Mouse (Mus musculus): ENCODE measurements around the gene Limd2. TPM values are rescaled to one million over a fixed set of nuclear protein-coding genes. Genes with fewer than 3 reads are reported as not detected.

Limd2 gene
- polyA plus RNA-seq, 1 experiment from 2014 or later, result 261 TPM

GRCm38 (mm10) chr11:106191716-106192115, 31.1 kb upstream of the Limd2 start:
- Histone ChIP-seq H3K36me3 (peaks cover 4% of the 10 kb centered on the region; the same call in 1 of the 2 replicates), H3K4me1 (peaks cover 10% of the 10 kb centered on the region), H3K27ac (no peak overlapping the region), H3K9me3 (no peaks in the 10 kb centered on the region), H3K4me3 (no peak overlapping the region), H3K27me3 (ENCODE audit: insufficient read depth, poor library complexity, severe bottlenecking) (no peaks in the 10 kb centered on the region)
- 92% methylated on average over 3 of the region's 3 CpGs for WGBS
- no peak for DNase-seq (ENCODE audit: low spot score)

GRCm38 (mm10) chr11:106187326-106187725, 26.7 kb upstream of the Limd2 start:
- no peaks in the 10 kb centered on the region for H3K9me3 ChIP-seq
- H3K4me1 ChIP-seq, result peaks cover 3% of the 10 kb centered on the region
- no peaks in the 10 kb centered on the region for H3K27me3 ChIP-seq (ENCODE audit: insufficient read depth, poor library complexity, severe bottlenecking)
- H3K36me3 ChIP-seq, result peaks cover 6% of the 10 kb centered on the region; the same call in 1 of the 2 replicates
- no peak for DNase-seq (ENCODE audit: low spot score)
- WGBS, result 87% methylated on average over 4 of the region's 4 CpGs
- H3K4me3 ChIP-seq, result no peak overlapping the region
- no peak overlapping the region for H3K27ac ChIP-seq

- Histone ChIP-seq H3K27ac (no peak overlapping the region), H3K27me3 (ENCODE audit: insufficient read depth, poor library complexity, severe bottlenecking) (no peaks in the 10 kb centered on the region), H3K4me1 (peaks cover 8% of the 10 kb centered on the region; the same call in 1 of the 2 replicates), H3K9me3 (no peaks in the 10 kb centered on the region), H3K4me3 (no peak overlapping the region), H3K36me3 (peaks cover 6% of the 10 kb centered on the region; the same call in 1 of the 2 replicates)
- 85% methylated on average over 2 of the region's 2 CpGs for WGBS
- DNase-seq (ENCODE audit: low spot score), result no peak
These were observed 19.8 kb upstream of the Limd2 start for GRCm38 (mm10) chr11:106180449-106180801.

GRCm38 (mm10) chr11:106179711-106180448, 19.2 kb upstream of the Limd2 start:
- no peak for DNase-seq (ENCODE audit: low spot score)
- Histone ChIP-seq H3K9me3 (no peaks in the 10 kb centered on the region), H3K36me3 (peaks cover 6% of the 10 kb centered on the region; the same call in 1 of the 2 replicates), H3K4me1 (peaks cover 8% of the 10 kb centered on the region; the same call in 1 of the 2 replicates), H3K4me3 (no peak overlapping the region), H3K27me3 (ENCODE audit: insufficient read depth, poor library complexity, severe bottlenecking) (no peaks in the 10 kb centered on the region), H3K27ac (no peak overlapping the region)
- WGBS, result 68% methylated on average over 7 of the region's 7 CpGs

GRCm38 (mm10) chr11:106178036-106178782, 17.5 kb upstream of the Limd2 start:
- no peaks in the 10 kb centered on the region for H3K27me3 ChIP-seq (ENCODE audit: insufficient read depth, poor library complexity, severe bottlenecking)
- DNase-seq (ENCODE audit: low spot score), result no peak

GRCm38 (mm10) chr11:106176372-106176771, 15.7 kb upstream of the Limd2 start:
- no peak for DNase-seq (ENCODE audit: low spot score)
- Histone ChIP-seq H3K36me3 (peaks cover 13% of the 10 kb centered on the region; the same call in 1 of the 2 replicates), H3K9me3 (no peaks in the 10 kb centered on the region), H3K27me3 (ENCODE audit: insufficient read depth, poor library complexity, severe bottlenecking) (no peaks in the 10 kb centered on the region), H3K4me3 (no peak overlapping the region), H3K4me1 (peaks cover 8% of the 10 kb centered on the region; the same call in 1 of the 2 replicates), H3K27ac (no peak overlapping the region)
- 56% methylated on average over 5 of the region's 5 CpGs for WGBS

More at GRCm38 (mm10) chr11:106178036-106178782, 17.5 kb upstream of the Limd2 start:
- Histone ChIP-seq H3K36me3 (0 out of 2 replicates have a peak, but pooled peaks cover 5% of the 10 kb centered on the region), H3K27ac (no peak overlapping the region), H3K4me3 (no peak overlapping the region), H3K9me3 (no peaks in the 10 kb centered on the region), H3K4me1 (peaks cover 8% of the 10 kb centered on the region; the same call in 1 of the 2 replicates)
- 58% methylated on average over 5 of the region's 5 CpGs for WGBS

- no peaks in the 10 kb centered on the region for H3K9me3 ChIP-seq
- 65% methylated on average over 3 of the region's 3 CpGs for WGBS
- H3K36me3 ChIP-seq, result peaks cover 22% of the 10 kb centered on the region
- H3K4me3 ChIP-seq, result no peak overlapping the region
- H3K27ac ChIP-seq, result no peak overlapping the region
- peaks cover 8% of the 10 kb centered on the region; the same call in 1 of the 2 replicates for H3K4me1 ChIP-seq
- no peak for DNase-seq (ENCODE audit: low spot score)
- no peaks in the 10 kb centered on the region for H3K27me3 ChIP-seq (ENCODE audit: insufficient read depth, poor library complexity, severe bottlenecking)
These were observed 14.4 kb upstream of the Limd2 start for GRCm38 (mm10) chr11:106175081-106175480.

GRCm38 (mm10) chr11:106174372-106174771, 13.7 kb upstream of the Limd2 start:
- H3K27ac ChIP-seq, result no peak overlapping the region
- H3K27me3 ChIP-seq (ENCODE audit: insufficient read depth, poor library complexity, severe bottlenecking), result no peaks in the 10 kb centered on the region
- peaks cover 25% of the 10 kb centered on the region for H3K36me3 ChIP-seq
- H3K9me3 ChIP-seq, result no peaks in the 10 kb centered on the region
- DNase-seq (ENCODE audit: low spot score), result no peak
- WGBS, result 80% methylated on average over 5 of the region's 5 CpGs
- no peak overlapping the region for H3K4me3 ChIP-seq
- peaks cover 4% of the 10 kb centered on the region; the same call in 1 of the 2 replicates for H3K4me1 ChIP-seq

- no peaks in the 10 kb centered on the region for H3K4me1 ChIP-seq
- no peaks in the 10 kb centered on the region for H3K27me3 ChIP-seq (ENCODE audit: insufficient read depth, poor library complexity, severe bottlenecking)
- 90% methylated on average over 2 of the region's 2 CpGs for WGBS
- no peaks in the 10 kb centered on the region for H3K9me3 ChIP-seq
- no peak overlapping the region for H3K4me3 ChIP-seq
- peaks cover 26% of the 10 kb centered on the region for H3K36me3 ChIP-seq
- H3K27ac ChIP-seq, result no peak overlapping the region
- no peak for DNase-seq (ENCODE audit: low spot score)
These were observed 12.6 kb upstream of the Limd2 start for GRCm38 (mm10) chr11:106173228-106173627.

- no peaks in the 10 kb centered on the region for H3K9me3 ChIP-seq
- 79% methylated on average over 7 of the region's 7 CpGs for WGBS
- DNase-seq (ENCODE audit: low spot score), result no peak
- H3K27me3 ChIP-seq (ENCODE audit: insufficient read depth, poor library complexity, severe bottlenecking), result no peaks in the 10 kb centered on the region
- no peak overlapping the region for H3K4me3 ChIP-seq
- peaks cover 46% of the 10 kb centered on the region for H3K36me3 ChIP-seq
- H3K4me1 ChIP-seq, result no peaks in the 10 kb centered on the region
- H3K27ac ChIP-seq, result no peak overlapping the region
These were observed 10.1 kb upstream of the Limd2 start for GRCm38 (mm10) chr11:106170807-106171206.

GRCm38 (mm10) chr11:106167435-106167834, 6.8 kb upstream of the Limd2 start:
- Histone ChIP-seq H3K9me3 (no peaks in the 10 kb centered on the region), H3K4me1 (peaks cover 7% of the 10 kb centered on the region), H3K27ac (no peak overlapping the region), H3K36me3 (peaks cover 59% of the 10 kb centered on the region), H3K27me3 (ENCODE audit: insufficient read depth, poor library complexity, severe bottlenecking) (no peaks in the 10 kb centered on the region), H3K4me3 (no peak overlapping the region)
- 80% methylated on average over 5 of the region's 5 CpGs for WGBS
- no peak for DNase-seq (ENCODE audit: low spot score)

GRCm38 (mm10) chr11:106164601-106165180, 4.0 kb upstream of the Limd2 start:
- H3K27ac ChIP-seq, result no peak overlapping the region

GRCm38 (mm10) chr11:106163546-106163945, 2.9 kb upstream of the Limd2 start:
- Histone ChIP-seq H3K4me1 (peaks cover 33% of the 10 kb centered on the region), H3K27ac (peak overlapping the region; percentile 47; the same call in 1 of the 2 replicates), H3K27me3 (ENCODE audit: insufficient read depth, poor library complexity, severe bottlenecking) (no peaks in the 10 kb centered on the region), H3K36me3 (peaks cover 52% of the 10 kb centered on the region), H3K9me3 (no peaks in the 10 kb centered on the region), H3K4me3 (no peak overlapping the region)
- no peak for DNase-seq (ENCODE audit: low spot score)
- 82% methylated on average over 4 of the region's 4 CpGs for WGBS

More at GRCm38 (mm10) chr11:106164601-106165180, 4.0 kb upstream of the Limd2 start:
- Histone ChIP-seq H3K4me1 (peaks cover 22% of the 10 kb centered on the region), H3K36me3 (peaks cover 47% of the 10 kb centered on the region), H3K4me3 (no peak overlapping the region), H3K9me3 (no peaks in the 10 kb centered on the region), H3K27me3 (ENCODE audit: insufficient read depth, poor library complexity, severe bottlenecking) (no peaks in the 10 kb centered on the region)
- 83% methylated on average over 16 of the region's 16 CpGs for WGBS
- peak; percentile 55 for DNase-seq (ENCODE audit: low spot score)

Measured in heart, embryonic 10.5 days (tissue).